Mouse (Mus musculus) heart, embryonic 11.5 days (tissue): ENCODE results near the gene B3gat2. TPM values are rescaled to one million over a fixed set of nuclear protein-coding genes. Genes with fewer than 3 reads are reported as not detected.

Experiments
- ATAC-seq: fragments of 200-750 bp; cut with Nextera tagmentation; replicated peaks from 2 replicates; pipeline ENCODE4 v1.8.0; 2017; ENCODE audit warnings: moderate library complexity; ENCODE audit not compliant: insufficient number of reproducible peaks, low FRiP score, low TSS enrichment
- H3K27ac ChIP-seq: fragments of 300-500 bp; sonication (generic); 2 replicates; pipeline ENCODE4 v1.5.1; 2014; ENCODE audit warnings: mild to moderate bottlenecking, low read depth, low read length
- H3K27me3 ChIP-seq: fragments of 300-500 bp; sonication (generic); 2 replicates; pipeline ENCODE4 v1.6.1; 2014; ENCODE audit warnings: mild to moderate bottlenecking, low read length, mixed read lengths; ENCODE audit not compliant: control insufficient read depth, insufficient read depth
- H3K36me3 ChIP-seq: fragments of 300-500 bp; sonication (generic); 2 replicates; pipeline ENCODE4 v1.6.1; 2014; ENCODE audit warnings: mild to moderate bottlenecking, low read length, moderate library complexity, mixed read lengths; ENCODE audit not compliant: control insufficient read depth, insufficient read depth
- H3K4me1 ChIP-seq: fragments of 300-500 bp; sonication (generic); 2 replicates; pipeline ENCODE4 v1.6.1; 2014; ENCODE audit warnings: low read length; ENCODE audit not compliant: control insufficient read depth, insufficient read depth
- H3K4me2 ChIP-seq: fragments of 300-500 bp; sonication (generic); 2 replicates; pipeline ENCODE4 v1.6.1; 2014; ENCODE audit warnings: mild to moderate bottlenecking, moderate library complexity
- H3K4me3 ChIP-seq: fragments of 300-500 bp; sonication (generic); 2 replicates; pipeline ENCODE4 v1.5.1; 2014; ENCODE audit warnings: low read depth, low read length
- H3K9ac ChIP-seq: fragments of 300-500 bp; sonication (generic); 2 replicates; pipeline ENCODE4 v1.6.1; 2014; ENCODE audit warnings: mild to moderate bottlenecking, low read depth, low read length, moderate library complexity
- H3K9me3 ChIP-seq: fragments of 300-500 bp; sonication (generic); replicated peaks from 2 replicates; pipeline ENCODE4 v1.6.1; 2016; ENCODE audit warnings: low read length; ENCODE audit not compliant: control insufficient read depth
- WGBS: fragments of 180-500 bp; shearing (Covaris S2); extraction: QIAGEN DNeasy Blood & Tissue Kit; methylation state at CpG from one replicate; pipeline ENCODE4 v1.1.7; 2014; ENCODE audit not compliant: insufficient replicate concordance; 5-methylcytosine and 5-hydroxymethylcytosine counted together
- polyA plus RNA-seq: library from polyadenylated mRNA; unstranded; fragments of >200 nt; fragmentation: Nextera tagmentation; extraction: Ambion mirVana; gene quantifications from 2 replicates; pipeline ENCODE4 v1.2.1, GENCODE M21; 2014

Gene B3gat2
- polyA plus RNA-seq, 1 experiment from 2014 or later: 0.63 TPM

DNA sequence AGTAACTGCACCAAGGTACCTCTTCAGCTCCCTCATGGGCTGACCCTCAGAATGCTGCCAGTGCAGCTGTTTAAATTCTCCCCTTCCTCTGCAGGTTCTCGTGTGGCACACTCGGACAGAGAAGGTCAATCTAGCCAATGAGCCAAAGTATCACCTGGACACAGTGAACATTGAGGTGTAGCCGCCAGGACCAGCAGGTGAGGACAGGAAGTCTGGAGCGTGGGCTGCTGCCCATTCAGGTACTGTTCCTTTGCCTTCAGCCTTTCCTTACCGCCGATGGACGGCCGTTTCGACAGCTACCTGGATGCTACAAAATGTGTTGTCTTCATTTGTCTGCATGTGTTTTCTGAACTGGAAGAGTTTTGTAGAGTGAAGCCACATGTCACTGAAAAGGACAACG lies 83.5 kb downstream of the B3gat2 start:
- Histone ChIP-seq H3K27me3 (no peaks in the 10 kb centered on the region), H3K4me3 (no peak overlapping the region), H3K27ac (no peak overlapping the region), H3K4me1 (no peaks in the 10 kb centered on the region), H3K9me3 (no peaks in the 10 kb centered on the region), H3K4me2 (no peak overlapping the region), H3K9ac (no peak overlapping the region), H3K36me3 (peaks cover 14% of the 10 kb centered on the region; the same call in 1 of the 2 replicates)
- no peak for ATAC-seq
- WGBS: 93% methylated on average over 10 of the region's 10 CpGs

- ATAC-seq: no peak
- H3K27me3 ChIP-seq: no peaks in the 10 kb centered on the region
- 86% methylated on average over 10 of the region's 10 CpGs for WGBS
- no peak overlapping the region for H3K9ac ChIP-seq
- no peak overlapping the region for H3K27ac ChIP-seq
- H3K4me1 ChIP-seq: no peaks in the 10 kb centered on the region
- no peaks in the 10 kb centered on the region for H3K9me3 ChIP-seq
- peaks cover 14% of the 10 kb centered on the region; the same call in 1 of the 2 replicates for H3K36me3 ChIP-seq
- H3K4me2 ChIP-seq: no peak overlapping the region
- no peak overlapping the region for H3K4me3 ChIP-seq
Measured at GRCm38 (mm10) chr1:23846044-23846680, 84.6 kb downstream of the B3gat2 start.

DNA sequence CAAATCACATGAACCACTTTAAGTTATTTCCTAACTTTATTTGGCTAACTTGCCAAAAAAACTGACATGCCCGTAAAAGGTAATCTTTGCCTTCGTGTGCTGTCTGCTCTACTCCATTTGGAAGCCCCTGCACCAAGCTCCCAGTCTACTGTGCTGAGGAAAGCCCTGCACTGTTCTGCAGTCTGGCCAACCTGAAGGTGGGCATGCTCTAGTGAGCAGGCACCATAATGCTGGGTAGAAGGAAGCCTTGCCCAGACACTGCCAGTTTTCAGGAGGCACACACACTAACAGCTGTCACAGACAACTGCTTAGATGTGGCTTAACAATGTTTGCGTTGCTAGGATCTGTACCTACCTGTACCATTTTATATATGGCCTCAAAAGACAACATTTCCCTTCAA lies 94.1 kb downstream of the B3gat2 start:
- Histone ChIP-seq H3K27me3 (no peaks in the 10 kb centered on the region), H3K4me1 (no peaks in the 10 kb centered on the region), H3K4me3 (no peak overlapping the region), H3K36me3 (peaks cover 7% of the 10 kb centered on the region; the same call in 1 of the 2 replicates), H3K9me3 (no peaks in the 10 kb centered on the region), H3K9ac (no peak overlapping the region), H3K4me2 (no peak overlapping the region), H3K27ac (no peak overlapping the region)
- no peak for ATAC-seq
- WGBS: 81% methylated on average over 3 of the region's 3 CpGs

- H3K9me3 ChIP-seq: no peaks in the 10 kb centered on the region
- WGBS: 92% methylated on average over 2 of the region's 2 CpGs
- no peak overlapping the region for H3K27ac ChIP-seq
- H3K4me2 ChIP-seq: no peak overlapping the region
- H3K4me3 ChIP-seq: no peak overlapping the region
- no peak for ATAC-seq
- no peaks in the 10 kb centered on the region for H3K4me1 ChIP-seq
- H3K9ac ChIP-seq: no peak overlapping the region
- peaks cover 5% of the 10 kb centered on the region; the same call in 1 of the 2 replicates for H3K36me3 ChIP-seq
- no peaks in the 10 kb centered on the region for H3K27me3 ChIP-seq
Measured at GRCm38 (mm10) chr1:23860944-23861343, 99.4 kb downstream of the B3gat2 start.

- Histone ChIP-seq H3K9me3 (no peaks in the 10 kb centered on the region), H3K4me3 (no peak overlapping the region), H3K9ac (no peak overlapping the region), H3K4me2 (no peak overlapping the region), H3K27me3 (no peaks in the 10 kb centered on the region), H3K4me1 (no peaks in the 10 kb centered on the region), H3K27ac (no peak overlapping the region), H3K36me3 (no peaks in the 10 kb centered on the region)
- 88% methylated on average over 7 of the region's 7 CpGs for WGBS
- no peak for ATAC-seq
Measured at GRCm38 (mm10) chr1:23865566-23865965, 104.0 kb downstream of the B3gat2 start.

DNA sequence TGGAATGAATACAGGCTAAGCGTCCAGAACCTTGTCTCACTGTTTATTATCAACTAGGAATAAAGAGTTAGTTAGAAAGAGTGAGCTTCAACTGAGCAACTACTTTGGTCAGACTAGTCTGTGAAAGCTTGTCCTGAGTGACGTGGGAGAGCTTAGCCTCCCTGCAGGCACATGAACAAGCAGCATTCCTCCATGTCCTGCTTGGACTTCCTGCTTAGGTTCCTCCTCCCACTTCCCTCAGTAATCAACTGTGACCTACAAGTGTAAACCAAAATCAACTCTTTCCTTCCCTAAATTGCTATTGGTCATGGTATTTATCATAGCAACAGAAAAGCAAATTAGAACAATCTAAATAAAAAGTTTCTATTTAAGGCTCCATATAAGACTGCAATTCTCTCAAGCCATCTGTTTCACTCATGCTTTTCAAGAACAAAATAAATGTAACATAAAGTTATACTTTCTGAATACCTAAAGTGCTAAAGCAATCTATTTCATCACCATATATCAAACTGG lies 105.9 kb downstream of the B3gat2 start:
- Histone ChIP-seq H3K27ac (no peak overlapping the region), H3K4me2 (no peak overlapping the region), H3K9me3 (no peaks in the 10 kb centered on the region), H3K9ac (no peak overlapping the region), H3K36me3 (peaks cover 2% of the 10 kb centered on the region; the same call in 1 of the 2 replicates), H3K4me3 (no peak overlapping the region), H3K27me3 (no peaks in the 10 kb centered on the region), H3K4me1 (no peaks in the 10 kb centered on the region)
- ATAC-seq: no peak
- 58% methylated on average over 2 of the region's 2 CpGs for whole genome bisulfite sequencing

DNA sequence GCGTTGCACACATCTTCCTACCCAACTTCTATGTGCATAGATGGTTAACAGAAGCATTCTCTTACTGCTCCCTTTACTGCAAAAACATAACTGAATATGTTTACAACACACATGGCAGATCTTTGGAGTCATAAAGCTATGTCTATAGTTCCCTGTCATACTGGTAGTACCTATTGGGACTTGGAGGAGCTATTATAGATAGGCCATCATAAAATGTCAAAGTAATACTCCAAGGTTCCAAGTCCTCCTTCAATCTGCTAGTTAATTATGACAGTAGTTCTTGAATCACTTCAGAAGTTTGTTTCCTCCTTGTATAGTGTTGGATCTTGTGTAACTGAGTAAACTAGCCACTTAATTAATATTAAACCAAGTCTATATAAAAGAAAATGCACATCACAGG lies 110.6 kb downstream of the B3gat2 start:
- 97% methylated on average over 1 of the region's 1 CpGs for WGBS
- no peak overlapping the region for H3K4me3 ChIP-seq
- H3K27ac ChIP-seq: no peak overlapping the region
- H3K27me3 ChIP-seq: no peaks in the 10 kb centered on the region
- H3K4me1 ChIP-seq: no peaks in the 10 kb centered on the region
- H3K9ac ChIP-seq: no peak overlapping the region
- H3K36me3 ChIP-seq: peaks cover 6% of the 10 kb centered on the region; the same call in 1 of the 2 replicates
- no peak overlapping the region for H3K4me2 ChIP-seq
- ATAC-seq: no peak
- no peaks in the 10 kb centered on the region for H3K9me3 ChIP-seq

DNA sequence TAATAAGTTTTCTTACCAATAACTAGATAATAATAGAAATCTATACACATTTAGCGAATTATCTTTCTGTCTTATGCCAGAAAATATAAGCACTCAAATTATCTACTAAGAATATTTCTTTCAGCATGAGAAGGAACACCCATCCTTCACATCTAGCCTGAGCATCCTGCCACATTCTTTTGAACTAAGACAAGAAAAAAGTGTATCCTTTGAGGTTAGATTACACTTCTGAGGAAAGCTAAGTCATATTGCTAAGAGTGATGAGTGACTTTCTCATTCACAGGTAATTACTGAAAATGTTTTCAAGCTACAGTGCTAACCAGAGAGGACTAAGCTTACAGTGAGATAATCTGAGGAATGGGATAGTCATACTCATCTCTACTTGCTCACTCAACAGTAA lies 121.1 kb downstream of the B3gat2 start:
- Histone ChIP-seq H3K9ac (no peak overlapping the region), H3K4me2 (no peak overlapping the region), H3K36me3 (no peaks in the 10 kb centered on the region), H3K27me3 (no peaks in the 10 kb centered on the region), H3K4me3 (no peak overlapping the region), H3K27ac (no peak overlapping the region), H3K4me1 (no peaks in the 10 kb centered on the region), H3K9me3 (no peaks in the 10 kb centered on the region)
- 98% methylated on average over 1 of the region's 1 CpGs for whole genome bisulfite sequencing
- no peak for ATAC-seq

DNA sequence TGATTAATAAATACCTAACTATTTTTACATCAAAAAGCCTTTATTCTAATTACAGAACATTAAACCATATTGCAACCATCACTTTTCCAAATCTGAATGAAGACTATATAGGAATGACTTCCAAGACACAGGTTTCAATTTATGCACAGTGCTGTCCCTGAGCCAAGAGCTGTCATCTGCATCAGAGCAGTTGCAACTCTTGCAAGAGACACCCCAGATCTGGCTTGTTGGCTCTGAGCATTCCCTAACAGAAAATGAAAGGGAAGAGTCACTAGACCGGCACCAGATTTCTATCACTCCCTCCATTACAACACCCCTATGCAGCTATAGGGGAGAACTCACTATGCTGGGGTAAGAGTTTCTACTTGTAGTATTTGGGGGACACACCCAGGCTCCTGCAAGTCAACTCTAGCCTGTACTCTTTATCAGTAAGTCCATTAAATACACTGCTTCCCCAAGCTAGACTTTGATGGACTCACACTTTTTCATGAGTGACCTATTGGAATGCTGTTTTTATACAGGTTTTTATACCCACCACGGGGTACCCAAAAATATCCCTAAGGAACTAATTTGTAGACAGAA lies 122.6 kb downstream of the B3gat2 start:
- H3K9me3 ChIP-seq: no peaks in the 10 kb centered on the region
- 83% methylated on average over 2 of the region's 2 CpGs for WGBS
- no peaks in the 10 kb centered on the region for H3K27me3 ChIP-seq
- H3K4me1 ChIP-seq: no peaks in the 10 kb centered on the region
- ATAC-seq: no peak
- no peak overlapping the region for H3K27ac ChIP-seq
- H3K4me2 ChIP-seq: no peak overlapping the region
- no peak overlapping the region for H3K4me3 ChIP-seq
- H3K9ac ChIP-seq: no peak overlapping the region
- no peaks in the 10 kb centered on the region for H3K36me3 ChIP-seq
